Mouse (Mus musculus): ENCODE measurements around the gene Zg16.
"Not testable (repeated sequence)": the region's sequence is repeated elsewhere in the genome, so short reads cannot be mapped to it uniquely, and the experiment has no call there.

Gene Zg16

DNA sequence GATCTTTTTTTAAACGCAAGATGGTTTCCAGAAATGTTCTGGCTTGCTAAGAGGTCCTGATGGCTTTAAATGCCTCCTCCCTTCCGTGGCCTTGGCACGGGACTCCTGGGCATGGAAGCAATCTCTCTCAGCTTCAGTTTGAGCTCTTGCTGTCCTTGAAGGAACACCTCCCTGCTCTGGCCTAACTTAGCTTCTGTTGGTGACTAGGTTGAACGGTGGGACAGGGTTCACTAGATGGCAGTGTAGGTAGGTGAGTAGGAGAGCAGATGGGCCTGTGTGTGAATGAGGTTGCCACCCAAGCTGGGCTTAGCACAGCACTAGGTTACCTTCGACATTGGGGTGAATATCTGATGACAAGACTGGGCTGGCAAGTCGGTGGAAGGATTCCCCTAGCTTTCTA is 16.8 kb upstream of the Zg16 start:
- no peak for DNase-seq

DNA sequence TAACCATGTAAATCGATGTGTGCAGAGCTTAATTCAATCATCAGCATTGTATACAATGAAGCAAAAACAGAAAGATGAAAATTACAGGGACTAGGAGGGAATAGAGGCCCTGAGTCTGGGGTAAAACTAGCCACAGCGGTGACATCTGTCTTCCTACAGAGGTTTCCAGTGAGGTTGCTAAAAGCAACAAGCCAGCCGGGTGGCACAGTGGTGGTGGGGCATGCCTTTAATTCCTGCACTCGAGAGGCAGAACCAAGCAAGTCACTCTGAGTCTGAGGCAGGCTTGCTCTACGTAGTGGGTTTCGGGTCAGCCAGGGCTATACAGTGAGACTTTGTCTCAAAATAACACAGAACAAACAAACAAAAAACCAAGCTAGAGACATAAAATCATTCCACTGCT is 15.0 kb upstream of the Zg16 start:
- no peak for DNase-seq

DNA sequence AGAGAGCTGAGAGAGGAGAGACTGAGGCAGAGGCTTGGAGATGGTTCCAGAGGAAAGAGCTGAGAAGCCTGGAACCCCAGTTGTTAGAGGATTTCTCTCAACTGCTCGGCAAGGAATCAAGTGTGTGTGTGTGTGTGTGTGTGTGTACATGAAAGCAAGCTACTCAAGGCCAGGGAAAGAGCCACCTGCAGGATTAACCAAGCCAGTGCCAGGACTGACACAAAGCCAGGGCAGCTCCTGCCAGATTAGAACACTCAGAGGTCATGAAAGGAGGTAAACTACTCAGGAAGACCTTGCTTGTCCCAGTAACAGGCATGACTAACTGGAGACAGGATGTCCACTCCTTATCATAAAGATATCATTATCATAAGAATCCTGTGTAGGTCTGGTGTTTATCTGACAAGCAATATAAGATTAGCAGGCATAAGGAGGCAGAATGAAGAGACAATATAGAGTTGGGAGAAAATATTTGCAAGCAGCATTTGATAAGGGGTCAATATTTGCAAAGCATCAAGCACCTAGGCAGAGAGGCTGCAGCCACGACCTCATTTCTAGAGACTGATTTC is 14.4 kb upstream of the Zg16 start:
- DNase-seq = no peak

DNA sequence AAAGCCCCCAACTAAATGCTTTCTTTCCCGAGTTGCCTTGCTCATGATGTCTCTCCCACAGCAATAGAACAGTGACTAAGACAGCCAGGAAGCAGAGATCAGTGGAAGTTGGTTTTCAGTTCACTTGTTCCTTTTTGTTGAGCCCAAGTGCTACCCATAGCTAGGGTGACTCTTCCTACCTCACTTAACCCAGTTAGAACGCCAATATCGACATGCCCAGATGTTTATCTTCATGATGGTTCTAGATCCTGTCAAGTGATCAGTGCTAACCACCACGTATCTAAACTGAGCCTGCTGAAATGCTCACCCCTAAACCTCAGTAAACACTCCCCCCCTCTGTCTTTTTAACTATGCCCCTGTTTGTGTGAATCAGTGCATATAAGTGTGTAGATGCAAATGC is 12.4 kb upstream of the Zg16 start:
- DNase-seq = no peak

DNA sequence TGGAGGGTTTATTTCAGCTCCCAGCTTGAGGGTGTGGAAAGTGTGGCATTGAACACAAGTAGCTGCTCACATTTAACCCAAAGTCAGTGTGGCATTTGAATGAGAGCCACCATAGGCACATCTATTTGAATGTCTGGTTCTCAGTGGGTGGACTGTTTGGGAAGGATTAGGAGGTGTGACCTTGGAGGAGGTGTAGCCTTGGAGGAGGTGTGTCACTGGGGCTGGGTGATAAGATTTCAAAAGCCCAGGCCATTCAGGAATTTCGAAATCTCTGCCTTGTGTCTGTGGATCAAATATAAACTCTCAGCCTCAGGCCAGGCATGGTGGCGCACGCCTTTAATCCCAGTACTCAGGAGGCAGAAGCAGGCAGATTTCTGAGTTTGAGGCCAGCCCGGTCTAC is 11.8 kb upstream of the Zg16 start:
- DNase-seq = no peak

DNA sequence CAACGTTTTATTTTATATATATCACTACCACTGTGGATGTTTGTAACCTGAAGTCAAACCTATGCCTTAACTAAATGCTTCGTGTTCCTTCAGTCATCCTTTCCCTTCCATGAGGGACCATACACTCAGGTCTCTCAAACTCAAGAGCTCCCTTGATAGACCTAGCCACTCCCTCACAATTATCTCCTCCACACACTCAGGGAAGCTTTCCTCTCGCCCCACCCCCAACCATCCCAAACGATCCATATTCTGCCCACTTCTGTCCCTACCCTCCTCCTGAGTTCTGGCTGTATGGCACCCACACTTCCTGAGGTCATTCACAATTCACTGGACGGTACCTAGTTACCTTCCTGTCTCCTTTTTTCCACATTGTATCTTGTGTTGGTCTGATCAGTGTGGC is 11.4 kb upstream of the Zg16 start:
- DNase-seq = no peak

DNA sequence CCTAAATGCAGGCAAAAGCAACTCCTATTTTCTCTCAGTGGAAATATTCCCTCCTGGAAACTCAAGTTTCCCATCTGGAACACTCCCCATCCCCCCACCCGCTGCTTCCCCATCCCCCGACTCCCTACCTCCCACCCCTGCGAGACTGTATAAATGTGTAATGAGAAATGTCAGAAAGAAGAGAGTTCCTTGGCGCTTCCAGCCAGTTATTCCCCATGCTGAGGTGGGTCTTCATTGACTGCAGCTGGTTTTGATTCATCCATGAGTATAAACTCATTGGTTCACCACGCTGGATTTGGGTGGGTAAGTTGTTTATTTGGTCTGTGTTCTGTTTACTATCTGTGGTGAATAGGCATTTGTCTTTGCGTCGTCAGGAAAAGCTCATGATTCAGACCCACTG is 9.3 kb upstream of the Zg16 start:
- no peak for DNase-seq

DNA sequence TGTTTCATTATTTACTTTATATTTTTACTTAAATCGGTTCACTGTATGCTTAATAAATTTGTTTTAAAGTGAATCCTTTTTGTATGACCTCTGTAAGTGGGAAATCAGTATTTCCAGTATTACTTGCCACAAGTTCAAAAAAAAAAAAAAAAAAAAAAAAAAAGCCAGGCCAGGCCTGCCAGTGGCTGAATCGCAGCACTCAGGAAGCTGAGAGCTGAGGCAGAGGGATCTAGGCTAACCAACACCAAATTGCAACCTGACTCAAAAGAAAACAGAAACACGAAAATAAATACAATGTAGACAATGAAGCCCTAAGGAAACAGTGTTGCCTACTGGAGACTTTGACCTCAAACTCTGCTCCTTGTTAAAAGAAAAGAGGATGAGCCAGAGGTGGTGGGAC is 6.8 kb upstream of the Zg16 start:
- no peak for DNase-seq

DNA sequence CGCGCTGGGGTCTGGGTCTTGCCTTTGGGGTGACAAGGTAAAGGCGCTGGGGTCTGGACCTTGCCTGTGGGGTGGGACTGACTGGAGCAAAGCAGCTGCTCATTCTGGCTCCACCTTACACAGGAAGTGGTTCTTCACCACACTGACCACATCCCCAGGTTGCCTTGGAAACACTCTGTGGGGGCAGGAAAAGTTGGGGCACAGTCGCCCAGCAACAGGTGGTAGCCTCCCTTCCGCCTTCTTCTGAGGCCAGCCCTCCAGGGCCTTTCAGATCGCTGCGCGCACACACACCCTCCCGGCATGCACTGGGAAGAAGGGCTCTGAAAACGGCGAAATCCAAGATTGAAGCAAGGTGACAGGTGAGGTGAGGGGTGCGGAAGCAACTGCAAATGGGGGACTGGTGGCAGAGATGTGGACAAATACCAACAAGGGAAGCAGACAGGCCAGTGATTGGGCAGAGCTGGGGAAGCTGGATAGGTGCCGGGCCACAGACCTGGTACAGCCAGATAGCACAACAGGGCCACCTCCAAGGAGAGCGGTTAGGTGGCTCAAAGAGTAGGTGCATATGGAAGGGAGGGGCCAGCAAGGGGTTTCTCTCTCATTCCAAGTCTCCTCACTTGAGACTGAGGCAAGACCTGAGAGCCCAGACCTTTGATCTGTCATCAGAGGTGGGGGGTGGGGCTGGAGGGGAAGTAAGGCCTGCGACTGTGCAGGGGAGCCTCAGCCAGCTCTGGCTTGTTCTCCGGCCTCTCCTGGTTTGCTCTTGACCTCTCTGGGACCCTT is 4.2 kb upstream of the Zg16 start, which contains the start of gene AI467606:
AI467606 (plus strand) TSS at position 246 of the 783 bp plus-strand sequence.
- DNase-seq = no peak

DNA sequence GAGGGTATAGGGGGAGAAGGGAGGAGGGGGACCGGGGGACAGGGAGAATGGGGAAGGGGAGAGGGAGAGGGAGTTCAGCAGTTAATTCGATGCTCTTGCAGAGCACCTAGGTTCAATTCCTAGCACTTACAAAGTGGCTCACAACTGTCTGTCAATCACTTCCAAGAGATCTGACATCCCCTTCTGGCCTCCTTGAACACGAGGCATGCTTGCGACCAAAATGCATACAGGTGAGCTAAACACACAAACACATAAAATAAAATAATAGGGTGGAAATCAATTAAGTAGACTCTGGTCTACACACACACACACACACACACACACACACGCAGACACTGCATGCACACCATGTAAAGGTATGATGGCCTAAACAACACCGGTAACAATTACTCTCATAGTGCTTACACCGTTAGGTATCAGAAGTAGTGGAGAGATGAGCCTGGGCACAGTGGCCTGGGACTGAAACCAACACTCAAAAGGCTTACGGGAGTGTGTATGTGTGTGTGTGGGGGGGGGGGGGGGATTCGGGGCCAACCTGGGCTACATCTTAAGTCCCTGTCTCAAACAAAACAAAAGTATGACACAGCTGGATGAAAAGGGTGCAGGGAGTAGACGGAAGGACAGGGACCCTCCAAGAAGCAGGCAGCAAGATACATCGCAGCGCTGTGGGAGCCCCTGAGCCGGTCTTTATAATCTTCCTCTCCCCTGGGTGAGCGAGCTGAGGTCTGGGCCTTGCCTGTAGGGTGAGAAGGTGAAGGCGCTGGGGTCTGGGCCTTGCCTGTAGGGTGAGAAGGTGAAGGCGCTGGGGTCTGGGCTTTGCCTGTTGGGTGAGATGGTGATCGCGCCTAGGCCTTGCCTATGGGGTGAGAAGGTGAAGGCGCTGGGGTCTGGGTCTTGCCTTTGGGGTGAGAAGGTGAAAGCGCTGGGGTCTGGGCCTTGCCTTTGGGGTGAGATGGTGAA is 3.3 kb upstream of the Zg16 start:
- DNase-seq = no peak

DNA sequence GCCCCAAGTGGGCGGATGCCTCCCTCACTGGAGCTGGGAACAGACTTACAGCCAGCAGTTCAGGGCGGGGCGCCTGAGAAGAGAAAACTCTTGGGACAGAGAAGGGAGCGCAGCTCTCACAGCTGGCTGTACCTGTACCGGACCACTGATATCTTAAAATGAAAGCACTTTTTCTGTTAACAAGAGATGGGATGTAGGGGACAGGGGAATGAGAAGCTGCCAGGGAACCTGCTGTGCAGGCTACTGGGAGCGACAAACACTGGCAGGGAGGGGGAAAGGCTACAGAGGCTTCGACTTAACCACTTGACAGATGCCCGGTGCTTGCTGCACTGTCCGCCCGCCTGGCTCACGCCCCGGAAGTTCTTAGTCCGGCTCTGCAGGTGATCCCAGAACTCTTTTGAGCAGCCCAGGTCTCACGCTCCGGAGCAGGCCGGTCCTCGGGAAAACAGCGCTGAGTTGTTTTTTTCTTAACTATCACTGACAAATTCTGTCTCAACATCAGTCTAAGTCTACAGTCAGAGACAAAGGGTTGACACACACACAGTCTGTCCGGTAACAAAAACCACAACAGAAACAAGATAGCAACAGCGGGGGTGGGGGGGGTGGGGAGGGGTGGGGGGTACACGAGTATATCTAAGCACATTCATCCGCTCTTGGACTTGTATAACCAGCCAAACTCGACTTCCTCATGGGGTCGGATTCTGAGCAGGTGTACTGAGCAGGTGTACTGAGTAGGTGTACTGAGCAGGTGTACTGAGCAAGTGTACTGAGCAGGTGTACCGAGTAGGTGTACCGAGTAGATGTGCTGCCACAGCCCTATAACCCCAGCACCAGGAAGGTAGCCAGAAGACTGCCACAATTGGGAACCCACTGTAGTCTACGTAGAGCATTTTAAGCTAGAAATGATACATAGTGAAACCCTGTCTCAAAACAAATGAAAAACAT is 2.0 kb upstream of the Zg16 start:
- no peak for DNase-seq

DNA sequence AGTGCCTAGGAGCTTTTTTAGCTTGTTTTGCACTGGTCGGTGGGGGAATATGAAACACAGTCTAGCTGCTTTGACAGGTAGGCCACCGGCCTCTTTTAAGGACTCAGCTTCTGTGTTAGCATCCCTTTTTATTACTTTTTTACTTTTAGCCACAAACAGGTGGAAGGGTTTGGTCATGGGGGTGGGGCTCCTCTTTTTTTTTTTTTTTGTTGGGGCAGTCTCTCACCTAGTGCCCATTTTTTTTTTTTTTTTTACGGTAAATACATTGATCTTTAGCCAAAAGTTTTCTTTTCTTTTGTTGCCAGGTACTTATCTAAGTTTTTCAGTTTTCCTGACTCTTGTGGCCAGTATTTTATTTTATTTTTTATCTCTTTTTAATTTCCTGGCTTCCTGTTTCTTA is 955 bp upstream of the Zg16 start:
- no peak for DNase-seq

DNA sequence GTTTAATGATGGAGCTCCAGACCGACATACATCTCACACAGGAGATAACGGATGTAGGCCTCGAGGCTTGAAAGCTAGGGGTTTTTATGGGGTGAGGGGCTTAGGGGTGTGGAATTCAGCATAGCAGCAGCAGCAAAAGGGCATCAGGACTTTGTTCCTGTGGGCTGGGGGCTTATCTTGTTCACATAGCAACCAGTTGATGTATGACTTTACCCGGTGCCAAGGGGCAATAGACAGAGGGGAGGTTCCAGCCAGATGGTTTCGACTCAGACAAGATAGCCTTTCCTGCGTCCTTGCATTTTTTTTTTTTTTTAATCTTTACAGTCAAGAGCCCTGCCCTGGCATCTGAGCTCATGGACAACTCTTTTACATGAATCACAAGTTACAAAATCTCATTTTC is 1.4 kb downstream of the Zg16 start:
- not testable (repeated sequence) for DNase-seq

DNA sequence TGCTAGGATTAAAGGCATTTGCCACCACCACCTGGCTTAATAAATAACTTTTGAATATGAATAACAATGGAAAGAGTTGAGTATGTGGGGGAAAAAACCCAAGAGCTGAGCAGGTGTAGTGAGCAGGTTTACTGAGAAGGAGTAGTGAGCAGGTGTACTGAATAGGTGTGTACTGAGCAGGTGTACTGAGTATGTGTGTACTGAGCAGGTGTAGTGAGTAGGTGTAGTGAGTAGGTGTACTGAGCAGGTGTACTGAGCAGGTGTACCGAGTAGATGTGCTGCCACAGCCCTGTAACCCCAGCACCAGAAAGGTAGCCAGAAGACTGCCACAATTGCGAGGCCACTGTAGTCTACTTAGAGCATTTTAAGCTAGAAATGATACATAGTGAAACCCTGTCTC is 2.3 kb downstream of the Zg16 start:
- no peak for DNase-seq

DNA sequence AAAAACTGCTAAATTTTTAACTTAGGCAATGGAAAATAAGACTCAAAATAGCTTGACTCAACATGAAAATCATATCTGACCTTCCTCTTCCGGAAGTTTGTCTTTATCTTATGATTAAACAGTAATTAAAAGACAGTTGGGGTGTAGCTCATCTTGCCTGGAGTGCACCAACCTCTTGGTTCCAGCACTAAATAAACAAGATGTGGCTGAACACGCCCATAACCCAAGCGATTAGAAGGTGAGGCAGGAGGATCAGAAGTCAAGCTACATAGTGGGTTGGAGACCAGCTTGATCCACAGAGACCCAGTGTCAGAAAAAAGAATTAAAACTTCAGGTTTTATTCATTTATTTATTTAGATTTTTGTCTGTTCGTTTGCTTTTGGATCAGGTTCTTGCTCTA is 3.4 kb downstream of the Zg16 start:
- no peak for DNase-seq

DNA sequence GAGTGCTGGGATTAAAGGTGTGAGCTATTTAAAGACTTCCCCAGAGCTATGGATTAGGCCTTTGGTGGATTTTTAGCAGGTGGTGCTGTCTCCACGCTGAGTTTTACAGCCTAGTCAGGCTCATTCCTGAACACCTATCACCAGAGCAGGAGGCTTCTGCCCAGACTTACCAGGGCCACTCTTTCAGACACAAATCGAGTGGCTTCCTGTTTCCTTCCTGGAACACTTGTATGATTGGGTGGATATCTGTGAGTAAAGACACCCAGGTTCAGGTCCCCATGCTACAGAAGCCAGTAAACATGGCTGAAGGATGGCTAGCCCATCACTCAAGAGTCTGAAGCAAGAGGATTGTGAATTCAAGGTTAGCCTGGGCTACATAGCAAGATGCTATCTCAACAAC is 4.1 kb downstream of the Zg16 start:
- no peak for DNase-seq

DNA sequence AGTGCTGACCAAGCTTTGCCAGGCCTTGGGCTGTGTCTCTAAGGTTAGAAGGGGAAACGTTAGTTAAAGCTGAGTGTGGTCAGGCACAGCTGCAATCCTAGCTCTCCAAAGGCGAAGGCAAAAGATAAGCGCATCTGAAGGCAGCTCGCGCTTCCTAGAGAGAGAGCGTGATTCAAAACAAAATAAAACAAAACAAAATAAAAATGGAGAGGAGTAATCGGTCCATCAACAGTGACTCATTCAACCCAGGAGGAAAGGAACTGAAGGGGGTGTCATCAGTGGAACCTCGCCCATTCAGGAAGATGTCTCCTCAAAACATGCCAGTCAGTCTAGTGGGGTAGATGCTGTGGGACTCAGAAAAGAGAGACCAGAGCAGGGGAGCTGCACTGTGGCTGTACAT is 4.9 kb downstream of the Zg16 start:
- DNase-seq = no peak

DNA sequence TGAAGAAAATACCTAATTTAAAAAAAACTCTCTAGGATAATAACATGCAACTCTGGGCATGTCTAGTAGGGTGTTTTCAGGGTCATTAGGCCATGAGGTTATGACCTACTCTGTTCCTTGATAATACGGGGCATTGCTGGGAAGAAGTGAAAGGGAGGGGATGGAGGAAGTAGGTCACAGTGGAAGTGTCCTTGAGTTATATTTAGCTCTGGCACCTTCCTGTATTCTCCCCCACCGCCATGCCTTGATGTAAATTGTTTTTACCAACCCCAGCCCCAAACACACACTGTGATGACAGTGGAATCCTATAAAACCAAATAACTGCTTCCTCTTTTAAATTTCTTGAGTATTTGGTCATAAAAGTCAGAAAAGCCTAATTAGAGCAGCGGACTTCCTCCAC is 7.1 kb downstream of the Zg16 start:
- DNase-seq = no peak

DNA sequence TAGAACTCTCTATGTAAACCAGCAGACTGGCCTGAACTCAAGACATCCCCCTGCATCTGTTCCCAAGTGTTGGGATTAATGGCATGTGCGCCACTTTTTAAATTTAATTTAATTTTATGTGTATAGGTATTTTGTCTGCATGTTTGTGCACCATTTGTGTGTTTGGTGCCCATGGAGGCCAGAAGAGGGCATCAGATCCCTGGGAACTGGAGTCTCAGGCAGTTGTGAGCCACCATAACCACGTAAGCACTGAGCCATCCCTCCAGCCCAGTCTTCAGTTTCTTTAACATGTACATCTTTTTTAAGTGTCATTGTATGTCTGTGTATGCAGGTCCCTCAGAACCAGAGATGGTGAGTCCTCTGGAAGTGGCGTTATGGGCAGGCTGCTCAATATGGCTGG is 9.4 kb downstream of the Zg16 start:
- DNase-seq = no peak

DNA sequence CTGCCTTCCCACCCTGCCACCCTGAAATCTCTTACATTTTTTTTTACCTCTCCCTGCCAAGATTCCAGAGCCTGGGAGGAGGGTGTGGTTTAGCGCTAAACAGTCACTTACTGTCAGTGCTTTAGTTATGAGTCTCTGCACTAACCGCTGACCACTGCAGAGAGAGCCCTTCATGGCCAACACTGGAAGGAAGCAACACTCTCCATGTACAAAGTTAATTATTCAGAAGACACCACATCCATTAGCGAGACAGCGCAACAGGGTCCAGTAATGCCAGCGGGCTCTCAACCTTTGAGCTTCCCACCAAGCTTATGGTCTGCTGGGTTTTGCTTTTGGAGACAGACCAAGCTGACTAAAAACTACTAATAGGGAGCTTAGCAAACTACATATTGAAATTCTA is 10.9 kb downstream of the Zg16 start:
- no peak for DNase-seq

DNA sequence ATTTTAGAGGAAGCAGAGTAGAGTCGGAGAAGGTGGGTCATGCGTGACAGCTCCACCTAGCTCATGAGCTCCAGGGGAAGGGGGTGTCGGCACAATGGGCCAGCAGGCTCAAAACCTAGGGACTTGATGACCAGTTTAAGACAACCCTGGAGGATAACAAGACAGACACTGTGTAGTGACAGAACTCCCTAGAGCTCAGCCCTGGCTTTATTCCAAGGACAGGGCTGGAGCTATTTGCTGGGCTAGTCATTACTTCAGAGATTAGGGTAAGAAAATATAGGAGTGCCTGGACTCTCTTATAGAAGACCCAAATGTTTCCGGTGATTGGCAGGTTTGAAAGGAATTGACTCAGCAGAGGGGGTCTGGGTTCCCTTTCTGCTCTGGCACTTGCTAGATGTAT is 13.9 kb downstream of the Zg16 start:
- DNase-seq = no peak

DNA sequence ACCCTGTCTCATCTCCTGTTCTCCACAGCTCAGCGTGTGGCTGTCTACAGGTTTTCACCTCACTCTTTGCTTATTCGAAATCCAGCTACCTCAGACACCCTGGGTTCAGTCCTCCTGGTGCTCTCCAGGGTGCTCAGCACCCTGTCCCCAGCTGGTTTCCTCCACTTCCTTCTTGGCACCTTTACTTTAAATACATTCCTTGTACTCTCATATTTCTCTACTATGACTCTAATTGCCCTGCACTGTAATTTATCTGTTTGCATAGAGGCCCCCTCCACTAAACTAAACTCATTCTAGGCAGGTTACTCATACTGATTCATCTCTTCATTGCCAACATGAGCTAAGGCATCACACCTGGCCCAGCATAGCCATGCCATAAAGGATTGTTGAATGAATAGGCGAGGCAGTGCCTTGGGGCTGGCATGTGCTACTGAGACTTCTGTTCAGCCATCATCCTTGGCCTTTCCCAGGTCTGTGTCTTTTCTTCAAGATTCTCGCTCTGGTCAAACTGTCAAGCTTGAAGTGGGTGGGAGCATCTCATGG is 16.2 kb downstream of the Zg16 start:
- no peak for DNase-seq

All from right cerebral cortex, postnatal 14 days (tissue).